Mouse (Mus musculus) ovary, adult 2 months (tissue): ENCODE results near the gene Zfp763. TPM values are rescaled to one million over a fixed set of nuclear protein-coding genes. Genes with fewer than 3 reads are reported as not detected.

Source experiments
- polyA plus RNA-seq: library from polyadenylated mRNA; depleted of rRNA; stranded (reverse); fragments of >200 nt; gene quantifications from 2 replicates; pipeline ENCODE4 v1.2.3, GENCODE M21; 2012; rRNA removed

Zfp763 gene
- 0.62 and 0.69 TPM in 2 replicates for polyA plus RNA-seq

GRCm38 (mm10) chr17:33032900-33033891 lies at the start of gene Zfp763:
Gene Zfp763, minus strand, starts transcription at chr17:33033402.

GRCm38 (mm10) chr17:33067958-33068357 lies 34.8 kb upstream of the Zfp763 start, which contains the start of gene 4921501E09Rik:
Gene 4921501E09Rik, minus strand, starts transcription at chr17:33068058.

GRCm38 (mm10) chr17:32992699-32993474 lies 40.3 kb downstream of the Zfp763 start, which contains the start of gene Zfp952:
Gene Zfp952, plus strand, starts transcription at chr17:32993129.

Other genes with a start within 250 kb of the Zfp763 start
- 10.1 and 11.7 TPM in 2 replicates for gene Zfp871, start 245.1 kb downstream of the Zfp763 start, polyA plus RNA-seq
- gene Zfp811, start 223.5 kb downstream of the Zfp763 start, polyA plus RNA-seq = 0.09 and 0.18 TPM in 2 replicates
- gene Zfp799, start 203.1 kb downstream of the Zfp763 start, polyA plus RNA-seq = 9.9 and 13.9 TPM in 2 replicates
- 0.60 and 0.73 TPM in 2 replicates for gene Zfp870, start 141.8 kb downstream of the Zfp763 start, polyA plus RNA-seq
- gene Cyp4f14, start 116.1 kb downstream of the Zfp763 start, polyA plus RNA-seq = 4.8 and 5.3 TPM in 2 replicates
- gene Cyp4f13, start 86.0 kb downstream of the Zfp763 start, polyA plus RNA-seq = 48.1 and 55.6 TPM in 2 replicates
- 0.38 and 0.77 TPM in 2 replicates for gene Zfp472, start 67.6 kb downstream of the Zfp763 start, polyA plus RNA-seq
- gene Zfp952, start 40.3 kb downstream of the Zfp763 start, polyA plus RNA-seq = 1.9 and 2.7 TPM in 2 replicates
- not detected in 2 replicates for gene 4921501E09Rik, start 34.7 kb upstream of the Zfp763 start, polyA plus RNA-seq
- gene Zfp563, start 55.9 kb upstream of the Zfp763 start, polyA plus RNA-seq = 1.4 and 1.7 TPM in 2 replicates
- not detected in 2 replicates for gene Morc2b, start 106.3 kb upstream of the Zfp763 start, polyA plus RNA-seq
- gene Olfr55, start 135.0 kb upstream of the Zfp763 start, polyA plus RNA-seq = not detected in 2 replicates
- not detected in 2 replicates for gene Olfr239, start 157.9 kb upstream of the Zfp763 start, polyA plus RNA-seq
- gene Olfr1564, start 188.3 kb upstream of the Zfp763 start, polyA plus RNA-seq = 0.29 TPM in 1 of 2 replicates, not detected in the other
- 0.50 and 0.74 TPM in 2 replicates for gene Zfp955a, start 221.7 kb upstream of the Zfp763 start, polyA plus RNA-seq
- gene Olfr63, start 231.3 kb upstream of the Zfp763 start, polyA plus RNA-seq = not detected in 2 replicates